Mouse (Mus musculus) layer of hippocampus, adult 18-20 months (tissue): ENCODE measurements at regions not wholly inside any gene's neighbourhood (a gene's known extent, or its start where the extent isn't known, plus 50 kb on each side); places are given as distances from the start of the nearest gene placed in this dataset.
A peak's percentile ranks its signal among the peaks of the same experiment; 100 is the strongest.

ENCODE experiments used
- DNase-seq, 2 experiments: peaks; one replicate each; pipeline ENCODE4 v3.0.0; 2022; ENCODE audit warnings: low spot score in 2 of 2

GRCm38 (mm10) chr15:28560035-28560434 is 356.5 kb downstream of the Dnah5 start:
- DNase-seq: peak; percentile 32 to 53

GRCm38 (mm10) chr15:28595294-28595693 is 391.7 kb downstream of the Dnah5 start:
- no peak for DNase-seq

- no peak for DNase-seq
Measured at GRCm38 (mm10) chr15:28595725-28596124, 392.2 kb downstream of the Dnah5 start.

- no peak for DNase-seq
Measured at GRCm38 (mm10) chr15:28600132-28600531, 396.6 kb downstream of the Dnah5 start.

- DNase-seq: peak; percentile 39 to 76
Measured at GRCm38 (mm10) chr15:28615662-28616061, 412.1 kb downstream of the Dnah5 start.

GRCm38 (mm10) chr15:28640349-28640748 is 436.8 kb downstream of the Dnah5 start:
- no peak for DNase-seq

GRCm38 (mm10) chr15:28645122-28645521 is 441.6 kb downstream of the Dnah5 start:
- DNase-seq: no peak

- no peak for DNase-seq
Measured at GRCm38 (mm10) chr15:28653996-28654395, 450.4 kb downstream of the Dnah5 start.

GRCm38 (mm10) chr15:28663847-28664602 is 460.5 kb downstream of the Dnah5 start:
- DNase-seq: peak in 1 of 2 experiments; percentile 9
